Mouse (Mus musculus): ENCODE results near the gene Atxn1.

The Atxn1 gene

DNA sequence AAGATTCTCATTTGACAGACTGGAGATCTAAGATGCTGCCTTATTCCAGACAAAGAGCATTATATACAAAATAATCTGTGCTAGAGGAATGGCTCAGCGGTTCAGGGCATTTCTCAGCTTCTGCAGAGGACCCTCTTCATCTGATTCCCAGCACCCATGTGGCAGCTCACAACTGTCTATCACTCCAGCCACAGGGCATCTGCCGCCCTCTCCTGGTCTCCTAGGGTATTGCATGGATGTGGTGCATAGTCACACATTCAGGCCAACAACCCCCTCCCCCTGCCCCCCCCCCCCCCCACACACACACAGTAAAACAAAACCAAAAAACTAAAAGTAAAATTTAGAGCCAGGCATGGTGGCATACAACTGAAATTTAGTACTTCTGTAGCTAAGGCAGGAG lies 130.5 kb downstream of the Atxn1 start:
- intact Hi-C loops (cut with DNase I) = no loop called here

DNA sequence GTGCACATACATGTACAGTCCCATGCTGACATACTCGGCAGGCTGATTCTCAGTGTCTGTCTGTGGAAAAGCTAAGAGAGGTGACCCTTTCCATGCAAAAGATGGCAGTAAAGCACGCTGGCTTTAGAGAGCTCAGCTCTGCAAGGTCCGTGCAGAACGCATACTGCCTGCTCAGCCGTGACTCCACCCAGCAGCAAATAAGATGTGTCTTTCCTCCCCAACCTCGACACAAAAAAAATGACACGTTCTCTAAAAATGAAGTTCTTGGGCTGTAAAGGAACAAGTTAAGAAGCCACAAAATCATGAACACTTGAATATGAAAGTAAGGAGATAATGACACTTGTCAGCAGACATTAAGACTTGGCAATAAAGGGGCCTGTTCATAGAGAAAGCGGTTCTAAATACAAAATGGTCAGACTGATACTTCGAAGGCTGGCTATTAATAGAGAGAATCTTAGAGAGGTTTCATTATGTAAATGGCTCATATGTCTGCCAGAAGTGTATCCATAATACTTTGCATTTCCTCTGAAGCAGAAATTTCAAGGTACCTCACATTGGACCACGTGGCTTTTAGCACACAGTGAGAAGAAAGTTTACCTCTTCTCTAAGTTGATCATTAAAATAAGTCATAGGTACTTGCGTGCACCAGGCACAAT lies 132.0 kb downstream of the Atxn1 start:
- intact Hi-C loops (cut with DNase I) = no loop called here

DNA sequence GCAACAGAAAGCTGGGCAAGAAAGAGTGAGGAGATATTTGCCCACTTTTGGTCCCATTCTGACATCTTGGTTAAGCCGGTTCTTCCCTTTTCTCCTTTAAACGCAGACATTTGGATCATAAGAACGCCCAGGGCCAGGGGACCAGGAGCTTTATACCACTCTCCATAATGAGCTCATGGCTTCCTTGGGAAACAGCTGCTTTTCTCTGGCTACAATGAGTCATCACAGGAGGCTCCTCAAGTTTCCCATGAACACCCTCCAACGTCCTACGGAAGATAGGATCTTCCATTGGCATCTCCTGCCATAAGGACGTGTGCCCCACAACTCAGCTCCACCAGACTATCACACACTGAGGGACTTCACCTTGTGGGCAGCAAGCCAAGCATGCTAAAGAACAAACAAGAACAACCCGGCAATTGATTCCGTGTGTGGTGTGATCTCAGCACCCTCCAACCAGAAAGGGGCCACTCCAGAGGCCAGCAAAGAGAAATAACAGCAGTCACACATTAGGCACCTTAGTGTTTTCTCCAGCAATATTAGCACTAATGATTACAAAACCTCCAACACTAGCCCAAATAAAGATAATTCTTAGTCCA lies 135.4 kb downstream of the Atxn1 start:
- intact Hi-C loops (cut with DNase I) = loop anchor here (5.0 kb wide), 1 partner anchor 33 kb away; no protein-coding TSS in a partner anchor

DNA sequence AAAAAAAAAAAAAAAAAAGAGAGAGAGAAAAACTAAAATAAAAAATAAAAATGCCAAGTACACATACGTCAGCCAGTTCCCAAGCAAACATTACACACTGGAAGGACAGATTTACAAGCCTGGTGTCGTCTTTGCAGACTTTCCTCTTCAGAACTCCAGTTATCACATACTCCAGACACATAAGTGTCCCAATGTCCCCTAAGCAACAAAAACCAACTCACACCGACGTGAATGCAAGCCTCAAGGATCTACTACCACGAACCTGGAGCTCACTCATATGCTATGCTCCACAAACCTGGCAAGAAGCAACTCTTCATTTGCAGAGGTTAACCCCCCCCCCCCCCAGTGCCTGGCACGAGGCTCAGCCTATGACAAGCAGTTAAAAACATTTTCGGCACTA lies 136.8 kb downstream of the Atxn1 start:
- intact Hi-C loops (cut with DNase I) = loop anchor here (5.0 kb wide), 1 partner anchor 34 kb away; no protein-coding TSS in a partner anchor

DNA sequence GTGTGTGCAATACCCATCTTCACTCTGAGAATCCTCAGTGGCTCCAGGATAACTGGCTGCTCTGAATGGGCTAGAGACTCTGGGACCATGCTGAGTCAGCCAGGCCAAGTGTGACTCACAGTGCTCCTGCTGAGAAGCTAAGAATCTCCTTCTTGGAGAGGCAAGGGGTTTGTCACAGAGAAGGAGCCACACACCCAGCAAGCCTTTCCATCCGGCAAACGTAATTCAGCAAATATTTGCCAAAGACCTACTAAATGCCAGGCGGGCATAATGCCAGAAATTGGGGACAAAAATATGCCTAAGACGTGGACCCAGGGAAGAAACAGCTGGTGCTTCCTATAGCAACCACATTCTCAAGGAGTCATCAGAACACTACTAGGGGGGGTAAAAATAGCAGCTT lies 137.2 kb downstream of the Atxn1 start:
- intact Hi-C loops (cut with DNase I) = loop anchor here (5.0 kb wide), 1 partner anchor 35 kb away; no protein-coding TSS in a partner anchor

GRCm38 (mm10) chr13:45827046-45827596 lies 137.7 kb downstream of the Atxn1 start:
- intact Hi-C loops (cut with DNase I) = loop anchor here (5.0 kb wide), 1 partner anchor 35 kb away; no protein-coding TSS in a partner anchor

DNA sequence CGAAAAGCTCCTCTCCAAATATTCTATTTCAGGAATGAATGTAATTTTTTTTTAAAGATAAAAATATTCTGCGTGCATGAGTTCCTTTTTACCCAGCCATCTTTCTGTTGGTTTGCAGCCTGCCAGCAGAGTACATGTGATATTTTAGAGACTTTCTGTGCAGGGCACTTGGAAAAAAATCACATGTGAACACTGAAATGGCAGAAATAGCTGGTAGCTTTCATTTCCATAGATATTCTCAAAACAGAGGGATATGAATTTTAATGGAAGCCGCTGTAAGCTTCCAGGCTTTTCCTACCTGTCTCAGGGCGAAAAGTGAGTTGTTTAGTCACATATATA lies 142.3 kb downstream of the Atxn1 start:
- intact Hi-C loops (cut with DNase I) = no loop called here

DNA sequence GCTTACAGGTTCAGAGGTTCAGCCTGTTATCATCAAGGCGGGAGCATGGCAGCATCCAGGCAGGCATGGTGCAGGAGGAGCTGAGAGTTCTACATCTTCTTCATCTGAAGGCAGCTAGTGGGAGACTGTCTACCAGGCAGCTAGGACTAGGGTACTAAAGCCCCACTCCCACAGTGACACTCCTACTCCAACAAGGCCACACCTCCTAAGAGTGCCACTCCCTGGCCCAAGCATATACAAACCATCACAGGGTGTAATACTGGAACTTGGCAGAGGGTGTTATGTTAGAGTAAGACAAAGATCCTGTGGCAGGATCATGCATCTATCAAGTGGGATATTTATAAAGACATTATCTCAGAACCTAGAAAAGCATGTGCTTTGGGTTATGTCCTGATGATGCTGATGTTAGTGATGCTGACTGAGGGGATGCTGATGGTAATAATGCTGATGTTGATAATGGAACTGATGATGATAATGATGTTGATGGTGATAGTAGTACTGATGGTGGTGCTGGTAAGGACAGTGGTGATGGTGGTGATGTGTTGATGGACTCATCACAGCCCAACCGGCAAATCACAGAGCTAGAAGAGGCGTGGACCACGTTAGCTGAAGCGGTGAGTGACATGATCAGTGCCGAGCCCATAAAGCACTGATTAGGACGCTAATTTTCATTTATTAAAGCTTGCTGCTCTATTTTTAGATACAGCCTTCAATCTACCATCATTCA lies 142.9 kb downstream of the Atxn1 start:
- intact Hi-C loops (cut with DNase I) = no loop called here

DNA sequence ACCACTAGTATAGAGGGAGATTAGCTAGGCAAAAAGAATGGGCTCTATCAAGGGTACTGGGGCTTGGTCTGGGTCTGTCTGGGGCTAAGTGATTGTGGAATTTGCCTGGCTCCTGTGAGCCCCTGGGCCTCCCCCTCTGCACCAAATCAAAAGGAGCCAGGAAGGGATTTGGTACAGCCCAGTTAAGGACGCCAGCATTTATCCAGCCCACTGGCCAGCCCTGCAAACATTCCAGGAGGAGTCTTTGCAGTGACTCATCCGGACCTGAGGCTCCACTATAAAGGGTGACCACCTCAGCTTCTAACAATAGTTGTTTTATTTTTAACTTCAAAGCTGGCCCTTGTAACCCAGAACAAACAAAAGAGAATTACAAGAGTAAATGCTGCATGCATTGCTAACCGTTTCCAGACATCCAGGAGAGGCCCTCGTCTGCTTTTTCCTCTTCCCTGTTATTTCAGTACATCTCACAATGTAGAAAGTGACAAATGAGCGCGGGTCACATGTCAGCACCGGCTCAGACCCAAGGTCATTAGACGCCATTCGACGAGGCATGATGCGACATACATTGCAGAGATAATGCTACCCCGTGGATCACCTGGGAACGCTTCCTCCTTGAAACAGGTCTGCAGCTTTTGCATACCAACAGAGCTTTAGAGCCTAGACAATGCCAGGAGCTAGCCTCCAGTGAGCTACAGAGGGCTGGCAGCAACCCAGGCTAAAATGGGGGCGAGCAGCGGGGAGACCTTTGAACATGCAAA lies 144.2 kb downstream of the Atxn1 start:
- intact Hi-C loops (cut with DNase I) = no loop called here

DNA sequence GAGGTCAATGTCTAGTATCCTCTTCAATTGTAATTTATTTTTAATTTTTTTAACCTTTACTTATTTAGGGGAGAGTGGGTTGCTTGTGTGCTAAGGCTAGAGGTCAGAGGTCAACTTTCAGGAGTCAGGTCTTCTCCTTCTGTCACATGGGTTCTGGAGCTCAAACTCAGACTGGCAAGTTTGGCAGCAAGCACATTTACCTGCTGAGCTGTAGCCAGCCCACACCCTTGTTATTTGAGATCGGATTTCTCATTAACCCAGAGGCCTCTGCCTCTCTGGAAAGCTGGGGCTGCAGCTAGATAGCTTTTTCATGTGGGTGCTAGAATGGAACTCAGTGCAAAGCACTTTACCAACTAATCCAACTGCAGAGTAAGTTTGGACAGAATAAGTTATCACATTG lies 148.1 kb downstream of the Atxn1 start:
- intact Hi-C loops (cut with DNase I) = no loop called here

DNA sequence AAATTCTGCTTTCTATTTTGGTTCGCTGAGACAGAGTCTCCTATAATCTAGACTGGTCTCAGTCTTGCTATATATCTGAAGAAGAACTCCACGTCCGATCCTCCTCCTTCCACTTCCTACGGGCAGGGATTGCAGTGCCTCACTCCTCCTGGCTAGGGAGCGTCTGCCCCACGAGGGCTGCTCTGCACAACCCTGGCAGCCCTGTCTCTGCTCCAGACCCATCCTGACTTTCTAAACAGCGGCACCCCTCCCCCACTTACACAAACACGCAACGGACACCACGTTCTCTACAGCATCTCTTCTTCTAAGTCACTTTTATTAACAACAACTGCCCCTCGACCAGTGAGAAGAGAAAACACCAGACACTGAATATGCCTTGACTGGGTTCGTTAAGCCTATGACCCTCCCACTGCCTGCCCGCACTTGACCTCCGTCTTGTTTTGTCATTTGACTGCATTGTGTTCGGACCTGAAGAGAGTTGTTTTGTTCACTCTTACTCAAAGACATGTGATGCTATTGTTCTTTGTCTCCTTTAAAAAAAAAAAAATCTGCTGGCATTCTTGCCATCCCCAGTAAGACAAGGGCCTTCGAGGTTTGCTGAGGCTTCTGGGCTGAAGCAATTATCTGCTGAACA lies 154.9 kb downstream of the Atxn1 start:
- intact Hi-C loops (cut with DNase I) = no loop called here

- intact Hi-C loops (cut with DNase I) = no loop called here
Observed at GRCm38 (mm10) chr13:45807593-45808043, 157.2 kb downstream of the Atxn1 start.

DNA sequence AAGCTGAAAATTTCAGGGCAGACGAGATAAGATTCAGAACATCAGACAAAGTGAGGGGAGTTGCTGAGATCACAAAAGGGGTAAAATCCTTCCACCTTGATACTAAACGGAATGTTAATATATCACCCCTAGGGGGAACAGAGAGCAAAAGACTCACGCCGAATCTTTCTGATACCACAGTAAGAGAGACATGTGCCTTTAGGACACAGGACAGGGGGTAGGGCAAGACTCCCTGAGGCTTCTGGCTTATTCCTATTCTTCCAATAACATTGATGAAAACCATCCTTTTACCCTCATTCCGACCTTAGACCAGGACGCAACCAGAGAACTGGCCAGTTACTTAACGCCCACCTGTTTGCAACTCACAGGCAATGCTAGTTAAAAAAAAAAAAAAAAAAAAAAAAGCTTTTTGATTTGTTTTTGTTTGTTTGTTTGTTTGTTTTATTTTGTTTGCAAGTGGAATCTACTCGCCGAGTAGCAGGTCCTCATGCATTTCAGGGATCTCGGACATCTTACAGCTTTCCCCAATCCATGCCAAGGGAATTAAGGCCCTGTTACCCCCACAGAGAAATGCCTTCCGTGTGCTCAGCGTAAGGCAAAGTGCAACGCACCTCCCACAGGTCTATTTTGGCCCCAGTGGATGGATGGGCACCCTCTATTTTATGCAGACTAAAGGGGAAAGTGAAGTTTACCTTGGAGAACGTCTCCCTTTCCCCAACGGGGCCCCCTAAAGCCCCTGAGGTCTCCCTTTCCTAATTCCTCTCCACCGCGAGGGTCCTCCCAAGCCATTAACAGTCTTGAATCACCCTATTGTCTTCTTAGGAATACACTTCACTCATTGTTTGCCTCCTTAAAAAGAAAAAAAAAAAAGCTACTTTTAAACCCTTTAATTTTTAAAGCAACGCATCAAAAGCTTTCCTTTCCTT lies 157.9 kb downstream of the Atxn1 start:
- intact Hi-C loops (cut with DNase I) = no loop called here

DNA sequence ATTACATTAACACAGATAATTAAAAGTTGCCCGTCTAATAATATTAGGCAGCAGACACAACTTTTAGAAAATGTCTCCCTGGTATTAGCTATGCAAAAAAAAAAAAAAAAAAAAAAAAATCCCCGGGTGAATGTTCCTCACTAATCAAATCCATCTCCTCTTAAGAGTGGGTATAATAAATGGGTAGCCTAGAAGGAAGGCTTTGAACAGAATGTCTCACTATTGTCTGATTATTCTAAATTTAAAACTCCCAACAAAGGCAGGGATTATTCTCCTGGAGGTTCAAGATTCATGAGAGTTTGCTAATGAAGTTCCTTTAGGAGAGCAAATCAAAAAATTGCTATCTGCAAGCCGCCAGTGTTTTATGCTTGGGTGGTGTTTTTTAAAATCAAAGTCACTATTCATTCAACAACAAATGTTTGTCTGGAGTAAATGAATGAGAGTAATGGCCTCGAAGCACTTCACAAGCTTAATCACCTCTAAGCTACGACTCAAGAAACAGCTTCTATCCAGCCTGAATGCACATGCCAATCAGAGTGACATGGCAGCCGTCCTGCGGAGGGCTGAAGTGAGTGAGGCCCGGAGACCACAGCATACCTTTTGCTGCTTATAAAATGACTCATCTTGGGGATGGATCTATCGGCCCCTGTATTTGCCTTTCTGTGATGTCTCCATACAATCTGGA lies 158.8 kb downstream of the Atxn1 start:
- intact Hi-C loops (cut with DNase I) = no loop called here

GRCm38 (mm10) chr13:45802620-45803410 lies 162.0 kb downstream of the Atxn1 start:
- intact Hi-C loops (cut with DNase I) = no loop called here

GRCm38 (mm10) chr13:45798248-45798647 lies 166.6 kb downstream of the Atxn1 start:
- intact Hi-C loops (cut with DNase I) = no loop called here

GRCm38 (mm10) chr13:45797696-45798095 lies 167.1 kb downstream of the Atxn1 start:
- intact Hi-C loops (cut with DNase I) = no loop called here

DNA sequence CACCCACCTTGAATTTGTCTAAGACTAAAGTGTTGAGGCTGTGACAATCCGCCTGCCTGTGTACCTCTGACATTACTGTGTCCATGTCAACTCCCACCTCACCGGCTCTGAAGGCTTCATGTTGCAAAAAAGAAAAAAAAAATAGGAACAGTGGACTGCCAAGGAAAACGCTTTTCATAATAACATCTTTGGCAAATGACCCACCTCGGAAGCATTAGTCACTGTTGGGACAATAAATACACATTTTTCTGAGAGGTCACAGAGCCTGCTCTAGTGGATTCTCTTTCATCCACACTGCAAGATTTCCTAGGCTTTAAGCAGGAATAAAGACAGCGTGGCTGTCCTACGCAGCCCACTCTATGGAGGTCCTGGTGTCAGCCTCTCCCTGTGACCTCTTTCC lies 168.5 kb downstream of the Atxn1 start:
- intact Hi-C loops (cut with DNase I) = no loop called here

All from adrenal gland (tissue).